Mouse (Mus musculus): ENCODE data around the gene Ttc17. TPM values are rescaled to one million over a fixed set of nuclear protein-coding genes. Genes with fewer than 3 reads are reported as not detected.

The Ttc17 gene
- polyA plus RNA-seq (2014; fragmentation: Illumina TruSeq; extraction: RNeasy Lipid Tissue Mini Kit (QIAGEN cat#74804); ENCODE audit: low read depth, low replicate concordance), result 81.3 TPM

GRCm38 (mm10) chr2:94406083-94406957, at the start of gene Ttc17:
Gene Ttc17 (minus strand): TSS chr2:94406689.

Other genes with a start within 250 kb of the Ttc17 start
- gene Hsd17b12, start 248.7 kb downstream of the Ttc17 start, polyA plus RNA-seq (2014; fragmentation: Illumina TruSeq; extraction: RNeasy Lipid Tissue Mini Kit (QIAGEN cat#74804); ENCODE audit: low read depth, low replicate concordance), result 291 TPM
- 216 TPM for gene Api5, start 31.4 kb upstream of the Ttc17 start, polyA plus RNA-seq (2014; fragmentation: Illumina TruSeq; extraction: RNeasy Lipid Tissue Mini Kit (QIAGEN cat#74804); ENCODE audit: low read depth, low replicate concordance)